Mouse (Mus musculus): ENCODE results near the gene Tmprss6.

The Tmprss6 gene

DNA sequence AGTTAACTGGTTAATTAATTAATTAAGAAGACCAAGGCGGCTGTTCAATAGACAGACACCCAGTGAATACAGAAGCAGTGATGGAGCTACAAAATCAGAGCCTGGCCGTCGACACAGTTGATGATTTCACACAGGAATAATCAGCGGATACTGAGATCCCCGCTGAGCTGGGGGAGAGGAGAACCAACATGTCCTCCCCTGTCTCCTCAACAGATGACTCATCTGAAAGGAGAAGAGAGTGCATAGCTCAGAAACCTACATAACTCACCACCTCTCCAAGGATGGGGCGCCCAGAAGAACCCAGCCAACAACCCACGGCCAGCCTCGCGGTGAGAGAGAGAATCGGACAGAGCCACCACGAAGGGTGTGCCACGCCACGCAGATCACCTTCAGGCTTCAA lies 48.0 kb downstream of the Tmprss6 start:
- no peak for DNase-seq (ENCODE audit: low spot score)

- DNase-seq (ENCODE audit: low spot score) = no peak
Measured at GRCm38 (mm10) chr15:78416937-78417336, 51.5 kb downstream of the Tmprss6 start.

DNA sequence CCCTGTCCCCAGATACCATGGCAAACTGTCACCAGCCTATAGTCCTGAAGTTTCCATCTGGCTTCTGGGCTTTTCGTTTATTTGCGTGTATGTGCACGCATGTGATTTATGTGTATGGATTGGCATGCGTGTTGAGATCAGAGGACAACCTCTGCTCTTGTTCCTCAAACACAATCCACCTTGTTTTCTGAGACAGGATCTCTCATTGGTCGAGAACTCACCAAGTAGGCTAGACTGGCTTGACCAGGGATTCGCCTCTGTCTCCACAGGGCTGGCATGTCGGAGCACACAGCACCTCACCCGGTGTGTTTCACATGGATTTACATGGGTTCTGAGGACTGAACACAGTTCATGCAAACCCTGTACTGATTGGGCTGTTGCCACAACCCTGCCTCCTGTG lies 54.3 kb downstream of the Tmprss6 start:
- no peak for DNase-seq (ENCODE audit: low spot score)

DNA sequence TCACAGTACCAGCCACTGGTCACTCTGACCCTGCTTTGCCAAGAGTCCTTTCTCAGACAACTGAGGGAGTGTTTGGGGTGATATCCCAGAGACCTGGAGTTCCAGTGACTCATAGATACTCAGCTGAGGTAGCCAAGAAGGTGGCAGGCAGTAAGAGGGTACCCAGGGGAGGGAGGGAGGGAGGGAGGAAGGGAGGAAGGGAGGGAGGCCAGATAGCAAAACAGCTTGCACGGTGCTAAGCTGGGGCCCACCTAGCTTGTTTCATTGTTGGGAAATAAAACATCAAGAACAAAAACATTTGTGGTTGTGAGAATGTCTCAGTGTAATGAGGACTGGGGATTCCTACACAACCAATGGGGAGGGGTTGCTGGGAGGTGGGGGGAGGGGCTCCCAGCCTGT lies 54.7 kb downstream of the Tmprss6 start:
- no peak for DNase-seq (ENCODE audit: low spot score)

GRCm38 (mm10) chr15:78413083-78413718 lies 55.2 kb downstream of the Tmprss6 start:
- DNase-seq (ENCODE audit: low spot score) = no peak

DNA sequence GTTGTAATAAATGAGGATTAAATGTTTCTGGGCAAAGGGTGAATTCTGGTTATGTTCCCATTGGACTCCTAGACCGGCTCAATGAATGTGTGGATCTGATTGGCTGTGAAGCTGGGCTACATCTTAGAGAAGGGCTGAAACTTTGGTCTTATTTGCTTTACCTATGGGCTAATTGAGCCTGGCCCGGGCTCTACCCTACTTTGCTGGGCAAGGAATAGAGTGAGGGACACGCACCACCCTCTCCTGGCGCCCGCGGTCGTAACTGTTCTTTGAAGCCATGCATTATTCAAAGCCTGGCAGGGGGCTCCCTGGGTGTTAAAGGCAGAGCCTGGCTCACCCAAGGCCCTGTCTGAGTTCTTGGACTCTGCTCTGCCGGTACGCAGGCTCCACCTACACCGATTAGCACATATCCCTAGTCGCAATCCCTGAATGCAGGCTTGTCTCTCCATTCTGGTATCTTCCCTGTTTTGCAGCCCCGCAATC lies 58.8 kb downstream of the Tmprss6 start:
- DNase-seq (ENCODE audit: low spot score) = no peak

DNA sequence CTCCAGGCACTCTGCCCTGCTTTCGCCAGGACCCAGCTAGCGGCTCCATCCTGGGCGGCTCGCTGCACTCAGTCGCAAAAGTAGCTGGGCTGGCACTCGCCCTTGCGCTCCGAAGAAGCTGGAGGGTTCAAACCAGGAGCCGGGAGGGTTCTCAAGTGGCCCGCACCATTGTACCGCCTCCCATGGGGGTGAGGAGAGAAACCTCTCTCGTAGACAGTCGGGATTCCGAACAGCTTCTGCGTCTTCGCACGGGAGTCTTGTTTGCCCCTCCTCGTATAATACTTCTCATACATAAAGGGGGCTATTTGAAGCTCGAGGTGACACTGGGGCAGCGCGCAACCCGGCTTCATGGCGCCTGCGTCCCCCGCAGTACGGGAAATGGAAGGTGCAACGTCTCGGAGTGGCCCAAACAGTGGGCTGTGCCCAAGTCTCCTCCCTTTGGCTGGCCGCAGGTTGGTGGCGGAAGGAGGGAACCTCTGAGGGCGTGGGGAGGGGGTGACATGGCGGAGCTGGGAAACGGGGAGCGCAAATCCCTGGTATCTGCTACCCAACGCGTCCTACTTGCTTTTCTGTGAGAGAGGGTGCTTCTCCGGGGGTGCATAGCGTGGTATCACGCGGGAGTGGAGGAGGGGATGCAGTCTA lies 62.0 kb downstream of the Tmprss6 start, which contains the start of gene Mpst:
Mpst (plus strand) TSS at position 124 of the 642 bp plus-strand sequence.
- DNase-seq (ENCODE audit: low spot score) = peak; percentile 89

GRCm38 (mm10) chr15:78405517-78406211 lies 62.8 kb downstream of the Tmprss6 start, which contains the start of gene Tst:
TSS of gene Tst (minus strand) at chr15:78405907.
- peak; percentile 89 for DNase-seq (ENCODE audit: low spot score)

DNA sequence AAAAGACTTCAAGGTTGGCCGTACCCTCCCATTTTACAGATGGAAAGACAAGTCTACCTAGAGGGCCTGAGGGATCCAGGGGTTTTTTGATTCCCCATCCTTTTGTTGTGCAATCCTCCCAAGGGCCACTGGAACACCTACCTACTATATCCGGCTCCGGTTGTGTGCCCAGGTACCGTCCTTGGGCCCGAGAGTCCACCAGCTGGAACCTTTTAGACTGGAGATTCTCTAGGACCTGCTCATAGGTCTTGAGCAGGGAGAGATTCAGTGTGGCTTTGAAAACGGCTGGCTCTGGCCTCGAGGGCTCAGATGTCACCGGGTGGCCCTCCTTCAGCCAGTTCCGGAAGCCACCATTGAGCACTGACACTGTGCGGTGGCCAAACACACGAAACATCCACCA lies 63.3 kb downstream of the Tmprss6 start:
- no peak for DNase-seq (ENCODE audit: low spot score)

DNA sequence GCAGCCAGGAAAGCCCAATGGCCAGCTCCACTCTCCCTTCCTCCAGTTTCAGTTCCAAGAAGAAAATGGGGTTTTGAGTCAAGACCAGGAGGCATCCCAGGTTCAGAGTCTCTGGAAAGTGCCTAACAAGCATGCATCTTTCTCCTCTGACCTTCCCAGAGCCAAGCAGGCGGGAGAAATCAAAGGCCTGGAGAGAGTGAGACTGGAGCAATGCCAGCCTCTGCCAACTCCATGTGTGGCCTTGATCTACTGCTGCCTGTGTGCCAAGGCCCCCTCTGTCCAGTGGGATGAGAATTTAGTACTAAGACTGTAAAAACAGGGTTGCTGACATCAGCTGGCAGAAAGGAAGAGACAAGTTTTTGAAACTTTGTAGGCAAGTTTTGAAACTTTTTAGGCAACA lies 64.5 kb downstream of the Tmprss6 start:
- DNase-seq (ENCODE audit: low spot score) = no peak

DNA sequence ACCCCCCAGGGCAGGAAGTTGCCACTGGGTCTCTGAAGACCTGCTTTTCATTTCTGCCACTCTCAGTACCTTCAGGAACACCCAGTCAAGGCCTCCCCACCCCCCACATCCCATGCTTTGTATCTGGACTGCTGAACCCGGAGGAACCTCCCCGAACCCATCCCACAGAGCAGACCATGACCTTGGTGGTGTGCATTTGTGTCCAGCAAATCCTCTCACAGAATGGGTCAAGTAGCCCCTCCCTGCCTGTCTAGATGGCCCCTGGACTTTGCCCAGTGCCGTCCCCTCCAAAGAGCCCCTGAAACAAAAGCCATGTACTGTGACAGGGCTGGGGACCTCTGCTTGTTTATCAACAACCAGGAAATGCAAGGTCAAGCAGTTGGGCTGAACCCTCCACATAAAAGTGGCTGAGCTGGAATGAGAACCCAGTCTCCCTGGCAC lies 65.1 kb downstream of the Tmprss6 start:
- DNase-seq (ENCODE audit: low spot score) = no peak

- DNase-seq (ENCODE audit: low spot score) = no peak
Measured at GRCm38 (mm10) chr15:78402423-78402822, 66.0 kb downstream of the Tmprss6 start.

GRCm38 (mm10) chr15:78401921-78402320 lies 66.5 kb downstream of the Tmprss6 start:
- no peak for DNase-seq (ENCODE audit: low spot score)

GRCm38 (mm10) chr15:78401345-78401744 lies 67.1 kb downstream of the Tmprss6 start:
- DNase-seq (ENCODE audit: low spot score) = no peak

DNA sequence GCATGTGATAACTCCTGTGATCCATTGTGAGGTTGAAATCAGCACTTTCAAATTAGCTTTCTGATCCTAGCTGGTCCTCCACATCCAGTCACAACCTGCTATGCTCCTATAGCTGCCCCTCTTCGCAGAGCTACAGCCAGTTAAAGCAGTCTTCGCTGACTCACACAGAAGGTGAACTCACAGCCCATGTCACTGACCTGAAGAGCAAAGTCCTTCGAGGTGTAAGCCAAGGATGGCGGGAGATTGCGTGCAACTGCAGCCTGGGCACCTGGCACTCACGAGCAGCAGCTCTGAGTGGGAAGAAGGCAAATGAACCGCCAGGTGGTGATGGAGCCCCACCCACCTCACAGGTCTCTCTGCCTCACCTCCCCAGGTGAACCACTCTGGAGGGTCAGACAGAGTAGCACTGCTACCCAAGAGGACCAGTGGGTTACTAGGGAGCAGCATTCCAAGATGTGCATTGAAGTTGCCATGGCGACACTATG lies 72.9 kb downstream of the Tmprss6 start, which contains the start of gene Tex33:
Tex33 (minus strand) TSS at position 435 of the 485 bp plus-strand sequence.
- no peak for DNase-seq (ENCODE audit: low spot score)

GRCm38 (mm10) chr15:78390855-78391254 lies 77.6 kb downstream of the Tmprss6 start:
- DNase-seq (ENCODE audit: low spot score) = no peak

All from retina, embryonic 14.5 days (tissue).